Mouse (Mus musculus) spleen, postnatal 36 days (tissue): ENCODE data around the gene Gpr85.

Source experiments
- DNase-seq, 2 experiments: peaks; one replicate each; pipeline ENCODE4 v3.0.0; 2022; ENCODE audit warnings: low spot score in 2 of 2, mixed read lengths in 1 of 2

The Gpr85 gene

GRCm38 (mm10) chr6:13816661-13817060, 23.1 kb downstream of the Gpr85 start:
- no peak for DNase-seq

- DNase-seq, result no peak
These were observed 27.6 kb downstream of the Gpr85 start for GRCm38 (mm10) chr6:13812157-13812556.

- no peak for DNase-seq
These were observed 39.7 kb downstream of the Gpr85 start for GRCm38 (mm10) chr6:13800071-13800470.

GRCm38 (mm10) chr6:13797389-13797788, 42.4 kb downstream of the Gpr85 start:
- no peak for DNase-seq
